Comparison of ENCODE assay signal across 8 mouse cellular contexts in genomic region chr19:32102976-32103300, GRCm38 (mm10). TPM values are rescaled to one million over a fixed set of nuclear protein-coding genes. Genes with fewer than 3 reads are reported as not detected.
A peak's percentile ranks its signal among the peaks of the same experiment; 100 is the strongest.
DNase-seq lines count a peak whose midpoint lies in the region; ATAC-seq lines count a peak whose summit lies in the region.

No protein-coding gene starts in this region.

- no peak for ATAC-seq in intestine, embryonic 14.5 days (replicated peaks; ENCODE audit: low FRiP score, low TSS enrichment, low read depth)
- no peak for ATAC-seq in intestine, embryonic 16.5 days
- ATAC-seq in hindbrain, embryonic 13.5 days (ENCODE audit: low FRiP score), result peak; percentile 79
- ATAC-seq in midbrain, embryonic 13.5 days, result peak; percentile 77

- H3K4me2 ChIP-seq in intestine, embryonic 14.5 days (ENCODE audit: low read length), result peak overlapping the region; percentile 39
- no peak overlapping the region for H3K4me2 ChIP-seq in intestine, embryonic 16.5 days (ENCODE audit: low read depth, low read length)
- peak overlapping the region; percentile 64 for H3K4me2 ChIP-seq in hindbrain, embryonic 13.5 days
- peak overlapping the region; percentile 53 for H3K4me2 ChIP-seq in midbrain, embryonic 13.5 days (replicated peaks)

- no peak overlapping the region for H3K9ac ChIP-seq in intestine, embryonic 14.5 days (ENCODE audit: low read length)
- no peak overlapping the region for H3K9ac ChIP-seq in intestine, embryonic 16.5 days (ENCODE audit: low read depth, low read length)
- H3K9ac ChIP-seq in hindbrain, embryonic 13.5 days, result peak overlapping the region; percentile 76
- H3K9ac ChIP-seq in midbrain, embryonic 13.5 days (replicated peaks), result peak overlapping the region; percentile 60

- peak overlapping the region; percentile 13; the same call in 1 of the 2 replicates for H3K4me3 ChIP-seq in intestine, embryonic 14.5 days (ENCODE audit: low read depth, low read length)
- no peak overlapping the region for H3K4me3 ChIP-seq in intestine, embryonic 16.5 days (ENCODE audit: low read length)
- peak overlapping the region; percentile 44 for H3K4me3 ChIP-seq in hindbrain, embryonic 13.5 days
- peak overlapping the region; percentile 37 for H3K4me3 ChIP-seq in midbrain, embryonic 13.5 days (replicated peaks)

- DNase-seq in intestine, embryonic 14.5 days (ENCODE audit: low spot score), result no peak
- peak; percentile 39 for DNase-seq in embryo, embryonic 11 days
- no peak for DNase-seq in gastrocnemius, postnatal 14 days
- no peak for DNase-seq in testis, postnatal 14 days (ENCODE audit: low spot score)
- DNase-seq in kidney, adult 18-20 months, result no peak

- no peaks in the 10 kb centered on the region for H3K36me3 ChIP-seq in intestine, embryonic 14.5 days (ENCODE audit: control insufficient read depth, insufficient read depth, low read length)
- no peaks in the 10 kb centered on the region for H3K36me3 ChIP-seq in intestine, embryonic 16.5 days (ENCODE audit: control insufficient read depth, insufficient read depth, low read length)
- H3K36me3 ChIP-seq in hindbrain, embryonic 13.5 days, result no peaks in the 10 kb centered on the region
- no peaks in the 10 kb centered on the region for H3K36me3 ChIP-seq in midbrain, embryonic 13.5 days

- H3K4me1 ChIP-seq in intestine, embryonic 14.5 days (replicated peaks; ENCODE audit: control insufficient read depth, insufficient read depth, low read length), result no peaks in the 10 kb centered on the region
- H3K4me1 ChIP-seq in intestine, embryonic 16.5 days (ENCODE audit: control insufficient read depth, insufficient read depth, low read length), result peaks cover 16% of the 10 kb centered on the region
- H3K4me1 ChIP-seq in hindbrain, embryonic 13.5 days (replicated peaks), result peaks cover 14% of the 10 kb centered on the region
- H3K4me1 ChIP-seq in midbrain, embryonic 13.5 days (replicated peaks), result peaks cover 12% of the 10 kb centered on the region; the same call in 1 of the 2 replicates

- no peaks in the 10 kb centered on the region for H3K27me3 ChIP-seq in intestine, embryonic 14.5 days (replicated peaks; ENCODE audit: control insufficient read depth, insufficient read depth, low read length)
- no peaks in the 10 kb centered on the region for H3K27me3 ChIP-seq in intestine, embryonic 16.5 days (replicated peaks; ENCODE audit: control insufficient read depth, insufficient read depth, low read length)
- H3K27me3 ChIP-seq in hindbrain, embryonic 13.5 days, result no peaks in the 10 kb centered on the region; the same call in 1 of the 2 replicates
- H3K27me3 ChIP-seq in midbrain, embryonic 13.5 days, result 0 out of 2 replicates have a peak, but pooled peaks cover 3% of the 10 kb centered on the region

- WGBS in intestine, embryonic 14.5 days, result 16% methylated on average over 9 of the region's 9 CpGs
- 19% methylated on average over 9 of the region's 9 CpGs for WGBS in intestine, embryonic 16.5 days
- WGBS in hindbrain, embryonic 13.5 days, result 3% methylated on average over 9 of the region's 9 CpGs
- WGBS in midbrain, embryonic 13.5 days, result 5% methylated on average over 9 of the region's 9 CpGs

- no peaks in the 10 kb centered on the region for H3K9me3 ChIP-seq in intestine, embryonic 14.5 days (ENCODE audit: control insufficient read depth, low read length)
- no peaks in the 10 kb centered on the region for H3K9me3 ChIP-seq in intestine, embryonic 16.5 days (ENCODE audit: control insufficient read depth, low read length)
- no peaks in the 10 kb centered on the region for H3K9me3 ChIP-seq in hindbrain, embryonic 13.5 days
- no peaks in the 10 kb centered on the region for H3K9me3 ChIP-seq in midbrain, embryonic 13.5 days

- H3K27ac ChIP-seq in intestine, embryonic 14.5 days (ENCODE audit: low read depth), result no peak overlapping the region
- H3K27ac ChIP-seq in intestine, embryonic 16.5 days (ENCODE audit: low read length), result no peak overlapping the region
- peak overlapping the region; percentile 76 for H3K27ac ChIP-seq in hindbrain, embryonic 13.5 days
- H3K27ac ChIP-seq in midbrain, embryonic 13.5 days, result no peak overlapping the region

- intact Hi-C loops in gastrocnemius, postnatal 14 days (cut with DNase I; ENCODE audit: low total_unique reads), result no loop called here

RNA-seq across cellular contexts. Expression of gene Asah2, which starts 5.1 kb away (rescaled TPM):
- polyA plus RNA-seq in intestine, embryonic 14.5 days (2014; fragmentation: Nextera tagmentation; extraction: Ambion mirVana), result 1.9 and 2.0 TPM in 2 replicates
- polyA plus RNA-seq in intestine, embryonic 16.5 days (2015; fragmentation: Nextera tagmentation; extraction: Ambion mirVana), result 4.4 and 6.4 TPM in 2 replicates
- 0.79 and 1.7 TPM in 2 replicates for polyA plus RNA-seq in hindbrain, embryonic 13.5 days (2015; fragmentation: Nextera tagmentation; extraction: Ambion mirVana)
- polyA plus RNA-seq in midbrain, embryonic 13.5 days (2015; fragmentation: Nextera tagmentation; extraction: Ambion mirVana), result 0.40 and 0.77 TPM in 2 replicates
- total RNA-seq in gastrocnemius, postnatal 14 days (2021), result 1 to 10 TPM; 6.4 to 6.6 TPM

Comparison
In these comparisons a context has a peak if more than half of its experiments do, and no peak if none do; other contexts are left out.
1. ATAC-seq: peak in hindbrain, embryonic 13.5 days (single experiment) and midbrain, embryonic 13.5 days (single experiment); none in intestine, embryonic 14.5 days (single experiment) and intestine, embryonic 16.5 days (single experiment).
2. H3K9ac ChIP-seq: peak in hindbrain, embryonic 13.5 days (single experiment) and midbrain, embryonic 13.5 days (single experiment); none in intestine, embryonic 14.5 days (single experiment) and intestine, embryonic 16.5 days (single experiment).